Mouse (Mus musculus): ENCODE data around the gene Svs5. TPM values are rescaled to one million over a fixed set of nuclear protein-coding genes. Genes with fewer than 3 reads are reported as not detected.
A peak's percentile ranks its signal among the peaks of the same experiment; 100 is the strongest.

Svs5 gene
- polyA plus RNA-seq, 1 experiment, result not detected

- peak; percentile 17; the same call in 1 of the 2 replicates for TF ChIP-seq POLR2A (IDR thresholded peaks at IDR 0.05; ENCODE audit: borderline replicate concordance, extremely low read depth, low read depth, low read length)
- TF ChIP-seq CTCF (IDR thresholded peaks at IDR 0.05; ENCODE audit: insufficient read depth, low read length), result no peak
- DNase-seq, result peak; percentile 27
- 45% methylated on average over 11 of the region's 11 CpGs for WGBS
- H3K4me1 ChIP-seq (ENCODE audit: control insufficient read depth, insufficient read depth, low read length), result peaks cover 6% of the 10 kb centered on the region
- no peak overlapping the region for H3K4me3 ChIP-seq (replicated peaks; ENCODE audit: extremely low read depth, low read depth, low read length)
Observed at GRCm38 (mm10) chr2:164356177-164356967, 23.8 kb downstream of the Svs5 start.

GRCm38 (mm10) chr2:164358373-164358772, 25.8 kb downstream of the Svs5 start:
- peak; percentile 23; the same call in 1 of the 2 replicates for TF ChIP-seq CTCF (IDR thresholded peaks at IDR 0.05; ENCODE audit: insufficient read depth, low read length)
- no peak for TF ChIP-seq POLR2A (IDR thresholded peaks at IDR 0.05; ENCODE audit: borderline replicate concordance, extremely low read depth, low read depth, low read length)
- Histone ChIP-seq H3K4me1 (ENCODE audit: control insufficient read depth, insufficient read depth, low read length) (peaks cover 6% of the 10 kb centered on the region), H3K4me3 (replicated peaks; ENCODE audit: extremely low read depth, low read depth, low read length) (no peak overlapping the region)
- DNase-seq, result no peak
- 81% methylated on average over 3 of the region's 3 CpGs for WGBS

- H3K4me1 ChIP-seq (ENCODE audit: control insufficient read depth, insufficient read depth, low read length), result peaks cover 6% of the 10 kb centered on the region
- WGBS, result 85% methylated on average over 5 of the region's 5 CpGs
- H3K4me3 ChIP-seq (replicated peaks; ENCODE audit: extremely low read depth, low read depth, low read length), result no peak overlapping the region
- no peak for TF ChIP-seq POLR2A (IDR thresholded peaks at IDR 0.05; ENCODE audit: borderline replicate concordance, extremely low read depth, low read depth, low read length)
- no peak for TF ChIP-seq CTCF (IDR thresholded peaks at IDR 0.05; ENCODE audit: insufficient read depth, low read length)
- no peak for DNase-seq
Observed at GRCm38 (mm10) chr2:164359031-164359430, 26.5 kb downstream of the Svs5 start.

GRCm38 (mm10) chr2:164359668-164360067, 27.1 kb downstream of the Svs5 start:
- H3K4me1 ChIP-seq (ENCODE audit: control insufficient read depth, insufficient read depth, low read length), result peaks cover 6% of the 10 kb centered on the region
- no peak for TF ChIP-seq CTCF (IDR thresholded peaks at IDR 0.05; ENCODE audit: insufficient read depth, low read length)
- TF ChIP-seq POLR2A (IDR thresholded peaks at IDR 0.05; ENCODE audit: borderline replicate concordance, extremely low read depth, low read depth, low read length), result no peak
- H3K4me3 ChIP-seq (replicated peaks; ENCODE audit: extremely low read depth, low read depth, low read length), result no peak overlapping the region
- DNase-seq, result no peak
- WGBS, result 82% methylated on average over 5 of the region's 5 CpGs

GRCm38 (mm10) chr2:164360974-164361657, 28.6 kb downstream of the Svs5 start:
- WGBS, result 35% methylated on average over 13 of the region's 13 CpGs
- TF ChIP-seq POLR2A (IDR thresholded peaks at IDR 0.05; ENCODE audit: borderline replicate concordance, extremely low read depth, low read depth, low read length) (no peak), CTCF (IDR thresholded peaks at IDR 0.05; ENCODE audit: insufficient read depth, low read length) (no peak)
- DNase-seq, result no peak
- Histone ChIP-seq H3K4me1 (ENCODE audit: control insufficient read depth, insufficient read depth, low read length) (peaks cover 3% of the 10 kb centered on the region; the same call in 1 of the 2 replicates), H3K4me3 (replicated peaks; ENCODE audit: extremely low read depth, low read depth, low read length) (no peak overlapping the region)

GRCm38 (mm10) chr2:164366947-164367346, 34.4 kb downstream of the Svs5 start:
- TF ChIP-seq POLR2A (IDR thresholded peaks at IDR 0.05; ENCODE audit: borderline replicate concordance, extremely low read depth, low read depth, low read length), result no peak
- no peak for TF ChIP-seq CTCF (IDR thresholded peaks at IDR 0.05; ENCODE audit: insufficient read depth, low read length)
- 30% methylated on average over 3 of the region's 3 CpGs for WGBS
- no peak for DNase-seq
- Histone ChIP-seq H3K4me1 (ENCODE audit: control insufficient read depth, insufficient read depth, low read length) (no peaks in the 10 kb centered on the region), H3K4me3 (replicated peaks; ENCODE audit: extremely low read depth, low read depth, low read length) (no peak overlapping the region)

GRCm38 (mm10) chr2:164368620-164369105, 36.1 kb downstream of the Svs5 start:
- no peak for TF ChIP-seq CTCF (IDR thresholded peaks at IDR 0.05; ENCODE audit: insufficient read depth, low read length)
- TF ChIP-seq POLR2A (IDR thresholded peaks at IDR 0.05; ENCODE audit: borderline replicate concordance, extremely low read depth, low read depth, low read length), result no peak
- 49% methylated on average over 6 of the region's 6 CpGs for WGBS
- Histone ChIP-seq H3K4me1 (ENCODE audit: control insufficient read depth, insufficient read depth, low read length) (no peaks in the 10 kb centered on the region; the same call in 1 of the 2 replicates), H3K4me3 (replicated peaks; ENCODE audit: extremely low read depth, low read depth, low read length) (no peak overlapping the region)
- DNase-seq, result no peak

- no peak for DNase-seq
- 67% methylated on average over 3 of the region's 3 CpGs for WGBS
- TF ChIP-seq CTCF (IDR thresholded peaks at IDR 0.05; ENCODE audit: insufficient read depth, low read length) (no peak), POLR2A (IDR thresholded peaks at IDR 0.05; ENCODE audit: borderline replicate concordance, extremely low read depth, low read depth, low read length) (no peak)
- Histone ChIP-seq H3K4me1 (ENCODE audit: control insufficient read depth, insufficient read depth, low read length) (no peaks in the 10 kb centered on the region; the same call in 1 of the 2 replicates), H3K4me3 (replicated peaks; ENCODE audit: extremely low read depth, low read depth, low read length) (no peak overlapping the region)
Observed at GRCm38 (mm10) chr2:164371371-164371770, 38.8 kb downstream of the Svs5 start.

GRCm38 (mm10) chr2:164372408-164373053, 40.0 kb downstream of the Svs5 start:
- DNase-seq, result no peak
- TF ChIP-seq POLR2A (IDR thresholded peaks at IDR 0.05; ENCODE audit: borderline replicate concordance, extremely low read depth, low read depth, low read length), result no peak
- Histone ChIP-seq H3K4me1 (ENCODE audit: control insufficient read depth, insufficient read depth, low read length) (no peaks in the 10 kb centered on the region; the same call in 1 of the 2 replicates), H3K4me3 (replicated peaks; ENCODE audit: extremely low read depth, low read depth, low read length) (no peak overlapping the region)
- WGBS, result 13% methylated on average over 3 of the region's 3 CpGs
